Mouse (Mus musculus) hindbrain, embryonic 16.5 days (tissue): Measurements from ENCODE around the gene Tead4. TPM values are rescaled to one million over a fixed set of nuclear protein-coding genes. Genes with fewer than 3 reads are reported as not detected.

Experiments used
- ATAC-seq: fragments of 200-750 bp; cut with Nextera tagmentation; 2 replicates; pipeline ENCODE4 v1.8.0; 2017; ENCODE audit warnings: moderate TSS enrichment, moderate library complexity
- H3K27ac ChIP-seq: fragments of 300-500 bp; sonication (generic); 2 replicates; pipeline ENCODE4 v1.5.1; 2014; ENCODE audit warnings: low read depth, mild to moderate bottlenecking, control low read depth, low read length, moderate library complexity
- H3K27me3 ChIP-seq: fragments of 300-500 bp; sonication (generic); replicated peaks from 2 replicates; pipeline ENCODE4 v1.6.1; 2014; ENCODE audit warnings: low read length; ENCODE audit not compliant: control insufficient read depth, insufficient read depth
- H3K36me3 ChIP-seq: fragments of 300-500 bp; sonication (generic); 2 replicates; pipeline ENCODE4 v1.6.1; 2014; ENCODE audit warnings: mild to moderate bottlenecking, low read length, moderate library complexity, mixed read lengths; ENCODE audit not compliant: control insufficient read depth, insufficient read depth
- H3K4me1 ChIP-seq: fragments of 300-500 bp; sonication (generic); 2 replicates; pipeline ENCODE4 v1.6.1; 2014; ENCODE audit warnings: low read depth, low read length; ENCODE audit not compliant: control insufficient read depth, insufficient read depth
- H3K4me2 ChIP-seq: fragments of 300-500 bp; sonication (generic); 2 replicates; pipeline ENCODE4 v1.6.1; 2014; ENCODE audit warnings: mild to moderate bottlenecking, low read length, control low read depth, moderate library complexity
- H3K4me3 ChIP-seq: fragments of 300-500 bp; sonication (generic); 2 replicates; pipeline ENCODE4 v1.5.1; 2014; ENCODE audit warnings: mild to moderate bottlenecking, low read length, control low read depth, moderate library complexity
- H3K9ac ChIP-seq: fragments of 300-500 bp; sonication (generic); 2 replicates; pipeline ENCODE4 v1.6.1; 2014; ENCODE audit warnings: low read depth, mild to moderate bottlenecking, control low read depth, low read length, moderate library complexity
- H3K9me3 ChIP-seq: fragments of 300-500 bp; sonication (generic); 2 replicates; pipeline ENCODE4 v1.6.1; 2014; ENCODE audit warnings: mild to moderate bottlenecking, low read length, moderate library complexity; ENCODE audit not compliant: control insufficient read depth
- WGBS: fragments of 180-500 bp; shearing (Covaris S2); extraction: QIAGEN DNeasy Blood & Tissue Kit; methylation state at CpG from one replicate; pipeline ENCODE4 v1.1.7; 2014; 5-methylcytosine and 5-hydroxymethylcytosine counted together
- polyA plus RNA-seq: library from polyadenylated mRNA; unstranded; fragments of >200 nt; fragmentation: Nextera tagmentation; extraction: Ambion mirVana; gene quantifications from 2 replicates; pipeline ENCODE4 v1.2.1, GENCODE M21; 2015

Gene Tead4
- polyA plus RNA-seq, 1 experiment from 2014 or later = 0.81 TPM

GRCm38 (mm10) chr6:128208491-128209170 is 92.0 kb downstream of the Tead4 start:
- Histone ChIP-seq H3K4me1 (no peaks in the 10 kb centered on the region), H3K4me2 (no peak overlapping the region), H3K27me3 (no peaks in the 10 kb centered on the region), H3K9me3 (no peaks in the 10 kb centered on the region), H3K36me3 (no peaks in the 10 kb centered on the region), H3K4me3 (no peak overlapping the region), H3K27ac (no peak overlapping the region), H3K9ac (no peak overlapping the region)
- ATAC-seq = no peak
- 85% methylated on average over 8 of the region's 8 CpGs for WGBS

- H3K9ac ChIP-seq = no peak overlapping the region
- WGBS = 79% methylated on average over 1 of the region's 1 CpGs
- H3K9me3 ChIP-seq = no peaks in the 10 kb centered on the region
- no peaks in the 10 kb centered on the region for H3K27me3 ChIP-seq
- no peak overlapping the region for H3K4me2 ChIP-seq
- peaks cover 5% of the 10 kb centered on the region for H3K4me1 ChIP-seq
- ATAC-seq = no peak
- H3K36me3 ChIP-seq = no peaks in the 10 kb centered on the region
- no peak overlapping the region for H3K4me3 ChIP-seq
- no peak overlapping the region for H3K27ac ChIP-seq
Measured at GRCm38 (mm10) chr6:128203557-128203956, 97.1 kb downstream of the Tead4 start.

DNA sequence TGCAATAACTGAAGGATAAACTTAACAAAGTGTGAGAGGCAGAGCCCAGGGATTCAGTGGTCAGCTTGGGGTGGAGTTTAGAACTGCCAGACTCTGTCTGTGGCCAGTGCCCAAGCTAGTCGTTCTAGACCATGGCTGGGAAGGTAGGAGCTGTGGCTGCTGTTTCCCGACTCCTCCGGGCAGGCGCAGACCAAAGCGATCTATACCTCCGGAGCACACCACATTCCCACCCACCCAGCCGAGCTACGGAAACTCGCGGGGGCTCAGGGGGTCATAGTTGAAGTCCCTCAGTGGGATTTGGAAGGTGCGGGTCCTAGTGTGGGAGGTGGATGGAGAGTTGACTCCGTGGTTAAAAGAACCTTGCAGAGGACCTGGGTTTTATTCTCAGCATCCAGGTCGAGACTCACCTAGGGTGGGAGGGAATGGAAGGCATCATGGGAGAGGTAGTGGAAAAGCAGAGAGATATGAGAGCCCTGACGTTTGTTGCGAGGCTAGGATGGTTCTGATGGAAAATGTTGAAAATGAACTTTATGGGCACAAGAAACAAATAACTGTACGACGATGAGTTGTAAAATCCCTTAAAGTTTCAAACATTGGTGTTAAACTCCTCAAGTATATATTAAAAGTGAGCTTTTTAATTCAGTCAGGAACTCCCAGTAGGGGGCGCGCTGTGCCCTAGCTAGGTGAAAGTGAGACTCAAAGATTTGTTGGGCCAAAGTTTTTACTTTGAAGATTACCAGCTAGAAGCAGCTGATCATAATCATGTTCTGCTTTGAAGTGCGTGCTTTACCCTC is 99.6 kb downstream of the Tead4 start:
- peak overlapping the region; percentile 59 for H3K9ac ChIP-seq
- no peaks in the 10 kb centered on the region for H3K36me3 ChIP-seq
- peak overlapping the region; percentile 97 for H3K4me2 ChIP-seq
- WGBS = 2% methylated on average over 20 of the region's 20 CpGs
- H3K4me1 ChIP-seq = peaks cover 5% of the 10 kb centered on the region
- no peaks in the 10 kb centered on the region for H3K9me3 ChIP-seq
- H3K4me3 ChIP-seq = peak overlapping the region; percentile 78
- H3K27ac ChIP-seq = peak overlapping the region; percentile 48
- no peak for ATAC-seq
- H3K27me3 ChIP-seq = no peaks in the 10 kb centered on the region

DNA sequence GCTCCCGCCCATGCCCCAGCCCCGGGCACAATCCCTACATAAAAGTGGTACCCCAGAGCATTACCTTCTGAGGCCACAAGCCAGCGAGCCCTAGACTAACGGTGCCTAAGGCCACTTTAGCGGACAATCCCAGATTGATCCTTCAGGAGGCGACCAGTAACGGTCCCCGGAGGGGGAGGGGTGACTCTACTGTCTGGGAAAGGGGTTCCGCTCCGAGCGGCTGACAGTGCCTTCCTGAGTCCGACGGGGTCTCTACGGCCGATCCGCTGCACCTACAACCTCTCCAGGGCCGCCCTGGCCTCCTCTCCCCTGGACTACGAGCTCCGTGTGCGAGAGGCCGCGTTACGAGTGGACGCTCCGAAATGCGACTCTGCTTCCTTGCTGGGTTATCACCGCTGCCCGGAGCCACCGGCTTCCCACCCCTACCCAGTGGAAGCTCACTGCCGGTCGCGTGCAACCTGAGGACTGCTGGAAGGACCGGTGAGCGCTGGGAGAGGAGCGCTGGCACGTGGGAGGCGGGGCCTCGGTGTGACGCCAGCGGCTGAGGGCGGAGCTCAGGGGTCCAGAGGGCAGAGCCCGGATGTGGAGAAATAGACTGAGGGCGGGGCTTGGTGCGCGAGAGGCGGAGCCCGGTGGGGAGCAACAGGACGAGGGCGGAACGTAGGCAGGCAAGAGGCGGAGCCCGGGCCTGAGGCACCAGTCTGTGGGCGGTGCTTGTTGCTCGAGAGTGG is 100.3 kb downstream of the Tead4 start:
- Histone ChIP-seq H3K9me3 (no peaks in the 10 kb centered on the region), H3K27me3 (no peaks in the 10 kb centered on the region), H3K4me3 (peak overlapping the region; percentile 78), H3K9ac (peak overlapping the region; percentile 78), H3K4me2 (peak overlapping the region; percentile 97), H3K27ac (peak overlapping the region; percentile 51), H3K4me1 (peaks cover 5% of the 10 kb centered on the region), H3K36me3 (no peaks in the 10 kb centered on the region)
- peak; percentile 99 for ATAC-seq
- WGBS = under 1% methylated on average over 54 of the region's 54 CpGs

- Histone ChIP-seq H3K36me3 (no peaks in the 10 kb centered on the region), H3K9ac (no peak overlapping the region), H3K4me2 (no peak overlapping the region), H3K4me1 (no peaks in the 10 kb centered on the region), H3K27me3 (no peaks in the 10 kb centered on the region), H3K27ac (no peak overlapping the region), H3K4me3 (no peak overlapping the region), H3K9me3 (no peaks in the 10 kb centered on the region)
- WGBS = 53% methylated on average over 2 of the region's 2 CpGs
- ATAC-seq = no peak
Measured at GRCm38 (mm10) chr6:128183521-128183920, 117.1 kb downstream of the Tead4 start.

DNA sequence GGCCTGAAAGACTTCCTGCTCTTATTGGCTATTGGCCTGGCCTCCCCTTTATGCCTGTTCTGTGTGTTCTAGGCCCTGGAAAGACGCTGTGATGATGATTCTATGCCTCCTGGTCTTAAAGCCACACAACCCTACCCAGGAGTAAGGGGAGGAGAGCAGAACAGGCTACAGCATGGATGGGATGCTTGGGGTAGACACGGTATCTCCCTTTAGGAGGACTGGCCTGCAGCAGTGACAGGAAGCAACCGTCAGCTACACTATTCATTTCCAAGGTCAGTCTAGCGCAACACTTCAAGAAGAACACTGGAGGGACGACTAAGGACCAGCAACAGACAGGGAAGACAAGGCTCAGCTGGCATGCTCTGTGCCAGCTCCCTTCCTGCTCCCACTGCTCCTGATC is 119.4 kb downstream of the Tead4 start:
- H3K27ac ChIP-seq = no peak overlapping the region
- no peak for ATAC-seq
- 61% methylated on average over 5 of the region's 5 CpGs for WGBS

DNA sequence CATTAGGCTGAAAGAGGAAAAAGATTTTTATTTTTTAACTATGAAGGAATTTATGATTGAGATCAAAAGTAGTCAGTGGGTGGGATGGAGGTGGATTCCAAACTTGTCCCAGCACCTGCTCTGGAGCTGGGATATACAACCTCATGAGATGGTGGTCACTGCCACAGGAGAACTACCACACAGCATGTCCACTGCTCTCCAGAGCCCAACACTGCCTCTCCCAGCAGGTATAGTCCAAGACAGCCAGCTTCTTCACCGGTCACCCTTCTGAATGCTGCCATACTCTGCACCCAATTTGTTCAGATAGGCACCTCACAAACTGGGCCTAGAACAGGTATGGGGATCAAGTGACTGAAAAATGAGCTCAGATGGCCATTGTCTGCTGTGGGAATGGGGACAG is 121.0 kb downstream of the Tead4 start:
- Histone ChIP-seq H3K27ac (no peak overlapping the region), H3K4me1 (no peaks in the 10 kb centered on the region), H3K36me3 (no peaks in the 10 kb centered on the region), H3K9me3 (no peaks in the 10 kb centered on the region), H3K27me3 (no peaks in the 10 kb centered on the region), H3K9ac (no peak overlapping the region), H3K4me3 (no peak overlapping the region), H3K4me2 (no peak overlapping the region)
- WGBS = 100% methylated on average over 1 of the region's 1 CpGs
- no peak for ATAC-seq

More for the DNA sequence above, 119.4 kb downstream of the Tead4 start:
- Histone ChIP-seq H3K9me3 (no peaks in the 10 kb centered on the region), H3K27me3 (no peaks in the 10 kb centered on the region), H3K9ac (no peak overlapping the region), H3K4me3 (no peak overlapping the region), H3K4me1 (no peaks in the 10 kb centered on the region), H3K36me3 (no peaks in the 10 kb centered on the region), H3K4me2 (no peak overlapping the region)

GRCm38 (mm10) chr6:128179247-128179646 is 121.4 kb downstream of the Tead4 start:
- H3K27me3 ChIP-seq = no peaks in the 10 kb centered on the region
- 68% methylated on average over 5 of the region's 5 CpGs for WGBS
- ATAC-seq = no peak
- H3K9me3 ChIP-seq = no peaks in the 10 kb centered on the region
- no peak overlapping the region for H3K27ac ChIP-seq
- H3K4me2 ChIP-seq = no peak overlapping the region
- no peaks in the 10 kb centered on the region for H3K36me3 ChIP-seq
- no peak overlapping the region for H3K4me3 ChIP-seq
- H3K9ac ChIP-seq = no peak overlapping the region
- H3K4me1 ChIP-seq = no peaks in the 10 kb centered on the region

DNA sequence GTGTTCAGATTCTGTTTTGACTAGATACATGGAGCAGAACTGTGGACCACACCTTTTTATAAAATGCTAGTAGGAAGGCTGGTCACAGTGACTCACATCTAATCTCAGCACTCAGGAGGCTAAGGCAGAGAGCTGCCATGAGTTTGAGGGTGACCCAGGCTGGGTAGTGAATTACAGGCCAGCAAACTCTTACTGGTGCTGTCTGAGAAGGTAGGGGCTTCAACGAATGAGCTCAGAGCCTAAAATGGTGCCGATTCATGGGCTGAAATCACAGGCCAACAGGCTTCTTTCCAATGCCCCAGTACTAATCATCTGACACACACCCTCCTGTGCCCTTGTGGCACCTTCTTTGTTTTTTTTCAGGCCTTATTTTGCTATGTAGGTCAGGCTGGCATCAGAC is 121.9 kb downstream of the Tead4 start:
- WGBS = 94% methylated on average over 2 of the region's 2 CpGs
- no peaks in the 10 kb centered on the region for H3K4me1 ChIP-seq
- no peak for ATAC-seq

More for the DNA sequence above, 121.9 kb downstream of the Tead4 start:
- Histone ChIP-seq H3K27ac (no peak overlapping the region), H3K9ac (no peak overlapping the region), H3K4me2 (no peak overlapping the region), H3K36me3 (no peaks in the 10 kb centered on the region), H3K27me3 (no peaks in the 10 kb centered on the region), H3K9me3 (no peaks in the 10 kb centered on the region), H3K4me3 (no peak overlapping the region)
